Mouse (Mus musculus) kidney, adult 2 months (tissue): Measurements from ENCODE around the gene Ttll7.

Experiments used
- CTCF ChIP-seq: fragments of 200-500 bp; conservative IDR thresholded peaks from 2 replicates; pipeline ENCODE4 v1.5.1; 2011; ENCODE audit warnings: low read depth, mild to moderate bottlenecking, control low read depth, low read length, moderate library complexity, mixed read lengths; ENCODE audit not compliant: insufficient read depth, insufficient read length
- POLR2A ChIP-seq: fragments of 200-500 bp; IDR thresholded peaks from one replicate; pipeline ENCODE4 v1.6.1; 2011; ENCODE audit warnings: low read depth, low read length, control low read depth

DNA sequence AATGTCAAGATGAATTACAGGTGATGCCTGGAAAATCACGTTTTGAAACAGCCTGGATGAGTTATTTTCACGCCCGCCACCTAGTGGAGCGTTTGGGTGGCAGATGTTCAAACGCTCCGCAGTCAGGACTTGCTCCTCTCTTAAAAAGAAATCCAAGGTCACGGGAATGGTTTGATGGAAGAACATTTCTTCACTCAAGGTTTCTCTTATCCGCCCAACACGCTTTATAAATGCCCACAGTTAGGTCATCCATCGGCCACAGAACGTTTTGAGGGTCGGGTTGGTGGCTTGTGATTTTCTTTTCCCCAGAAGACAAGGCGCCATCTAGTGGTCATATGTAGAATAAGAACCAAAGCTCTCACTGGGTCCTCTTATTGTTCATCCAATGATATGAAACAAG lies 93.7 kb downstream of the Ttll7 start:
- TF ChIP-seq CTCF (peak; percentile 51), POLR2A (no peak)
